15 mouse cellular contexts compared by ENCODE assay signal in genomic region chr13:58313758-58314157, GRCm38 (mm10). TPM values are rescaled to one million over a fixed set of nuclear protein-coding genes. Genes with fewer than 3 reads are reported as not detected.
"Had no signal": no experiment of that assay in that cellular context is flagged by ENCODE, and none has a peak within 500 bp of the region (broad histone marks: within the 10 kb centered on the region; RNA-seq: fewer than 3 reads in every experiment).

No protein-coding gene starts in this region.

- H3K27me3 ChIP-seq: limb, embryonic 12.5 days; liver, embryonic 15.5 days; midbrain, embryonic 12.5 days; neural tube, embryonic 15.5 days had no signal

- H3K27ac ChIP-seq: layer of hippocampus, adult 2 months; limb, embryonic 12.5 days; liver, embryonic 15.5 days; midbrain, embryonic 12.5 days; neural tube, embryonic 15.5 days had no signal

- H3K4me1 ChIP-seq: limb, embryonic 12.5 days; liver, embryonic 15.5 days; midbrain, embryonic 12.5 days; neural tube, embryonic 15.5 days had no signal

- DNase-seq: kidney, postnatal 10 days; kidney, postnatal 4 days; lung, embryonic 14.5 days; lung, postnatal 10 days; lung, postnatal 4 days; spleen, adult 18-20 months; thymus, adult 18-20 months; thymus, postnatal 14 days had no signal

- H3K4me2 ChIP-seq: limb, embryonic 12.5 days; liver, embryonic 15.5 days; lung, embryonic 14.5 days; midbrain, embryonic 12.5 days; neural tube, embryonic 15.5 days had no signal

- H3K36me3 ChIP-seq: limb, embryonic 12.5 days; liver, embryonic 15.5 days; midbrain, embryonic 12.5 days; neural tube, embryonic 15.5 days had no signal

- H3K9me3 ChIP-seq: limb, embryonic 12.5 days; liver, embryonic 15.5 days; midbrain, embryonic 12.5 days; neural tube, embryonic 15.5 days had no signal

- H3K4me3 ChIP-seq: layer of hippocampus, adult 2 months; limb, embryonic 12.5 days; liver, embryonic 15.5 days; midbrain, embryonic 12.5 days; neural tube, embryonic 15.5 days had no signal

- H3K9ac ChIP-seq: limb, embryonic 12.5 days; liver, embryonic 15.5 days; lung, embryonic 14.5 days; midbrain, embryonic 12.5 days; neural tube, embryonic 15.5 days had no signal

RNA-seq across cellular contexts. Expression of gene Kif27, which starts 45.2 kb away (rescaled TPM):
- total RNA-seq: megakaryocyte, adult 5-6 weeks had no signal
- polyA plus RNA-seq: liver, adult 2 months had no signal
